Mouse (Mus musculus) gastrocnemius, postnatal 4 days (tissue): ENCODE measurements around the gene Fcgrt. TPM values are rescaled to one million over a fixed set of nuclear protein-coding genes. Genes with fewer than 3 reads are reported as not detected.

Experiments used
- DNase-seq, 2 experiments: peaks; one replicate each; pipeline ENCODE4 v3.0.0; 2021 to 2022; ENCODE audit warnings: low spot score in 2 of 2, mixed read lengths in 2 of 2
- total RNA-seq, 2 experiments: library from RNA; stranded (reverse); gene quantifications; 2 replicates each; pipeline ENCODE4 v1.2.3; 2021

Fcgrt gene
- total RNA-seq, 2 experiments from 2014 or later: 84.6 to 87.3 TPM

- DNase-seq: no peak
These were observed 15.1 kb downstream of the Fcgrt start for GRCm38 (mm10) chr7:45088597-45088996.

- DNase-seq: no peak
These were observed 17.6 kb downstream of the Fcgrt start for GRCm38 (mm10) chr7:45086084-45086483.

- DNase-seq: no peak
These were observed 20.3 kb downstream of the Fcgrt start for GRCm38 (mm10) chr7:45083300-45083890.

GRCm38 (mm10) chr7:45082401-45083299, 21.0 kb downstream of the Fcgrt start:
- peak in 1 of 2 experiments; percentile 48 for DNase-seq

GRCm38 (mm10) chr7:45081016-45081415, 22.6 kb downstream of the Fcgrt start:
- DNase-seq: no peak

- DNase-seq: peak; percentile 84 to 89
These were observed 23.8 kb downstream of the Fcgrt start for GRCm38 (mm10) chr7:45079856-45080255.

- DNase-seq: peak in 1 of 2 experiments; percentile 79
These were observed 25.1 kb downstream of the Fcgrt start for GRCm38 (mm10) chr7:45078513-45078912.

GRCm38 (mm10) chr7:45077829-45078228, 25.8 kb downstream of the Fcgrt start:
- no peak for DNase-seq

GRCm38 (mm10) chr7:45077322-45077721, 26.3 kb downstream of the Fcgrt start:
- DNase-seq: no peak

- DNase-seq: no peak
These were observed 27.1 kb downstream of the Fcgrt start for GRCm38 (mm10) chr7:45076501-45076900.

- no peak for DNase-seq
These were observed 28.2 kb downstream of the Fcgrt start for GRCm38 (mm10) chr7:45075405-45075804.

- no peak for DNase-seq
These were observed 29.7 kb downstream of the Fcgrt start for GRCm38 (mm10) chr7:45073949-45074348.

- no peak for DNase-seq
These were observed 30.4 kb downstream of the Fcgrt start for GRCm38 (mm10) chr7:45073171-45073707.

GRCm38 (mm10) chr7:45072230-45072629, 31.4 kb downstream of the Fcgrt start:
- no peak for DNase-seq

- DNase-seq: no peak
These were observed 34.0 kb downstream of the Fcgrt start for GRCm38 (mm10) chr7:45069671-45070070.

- DNase-seq: no peak
These were observed 35.7 kb downstream of the Fcgrt start for GRCm38 (mm10) chr7:45068000-45068318.

GRCm38 (mm10) chr7:45067190-45067999, 36.3 kb downstream of the Fcgrt start:
- no peak for DNase-seq

- DNase-seq: peak; percentile 81 to 90
These were observed 41.3 kb downstream of the Fcgrt start, which contains the start of the genes Nosip and Prrg2 for GRCm38 (mm10) chr7:45062239-45062835. TSS of gene Nosip (plus strand) at chr7:45062429. TSS of gene Prrg2 (minus strand) at chr7:45062677.

GRCm38 (mm10) chr7:45061532-45062075, 42.0 kb downstream of the Fcgrt start:
- DNase-seq: no peak

GRCm38 (mm10) chr7:45060632-45061122, 43.0 kb downstream of the Fcgrt start:
- no peak for DNase-seq
